Mouse (Mus musculus): ENCODE measurements around the gene Magi1.

DNA sequence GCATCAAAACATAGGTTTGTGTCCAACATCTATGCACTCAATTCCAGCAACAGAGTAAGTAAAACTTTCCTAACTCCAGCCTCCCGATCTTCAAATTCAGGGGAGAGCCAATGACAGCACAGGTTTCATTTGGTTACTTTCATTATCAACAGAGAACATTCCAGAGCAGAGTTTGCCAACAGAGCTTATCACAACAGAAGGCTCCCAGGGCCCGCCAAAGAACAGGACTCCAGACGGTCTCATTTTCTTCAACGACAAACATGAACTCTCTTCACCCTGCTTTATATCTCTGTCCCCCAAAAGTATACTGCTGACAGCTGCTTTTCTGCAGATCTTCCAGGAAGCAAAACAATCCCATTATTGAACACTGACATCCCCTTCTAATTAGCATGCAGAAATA, 481.3 kb downstream of the Magi1 start:
- TF ChIP-seq CTCF (IDR thresholded peaks at IDR 0.05; ENCODE audit: insufficient read depth, low read depth, low read length), result no peak
- TF ChIP-seq POLR2A (IDR thresholded peaks at IDR 0.05; ENCODE audit: insufficient read depth, low read depth, low read length), result no peak

Measured in olfactory bulb, adult 2 months (tissue).